Mouse (Mus musculus) brain, adult 2 months (tissue): ENCODE measurements around the gene Bnip2.

Experiments
- DNase-seq: peaks from one replicate; pipeline ENCODE4 v3.0.0; 2011; ENCODE audit warnings: low read depth, low spot score

Bnip2 gene

DNA sequence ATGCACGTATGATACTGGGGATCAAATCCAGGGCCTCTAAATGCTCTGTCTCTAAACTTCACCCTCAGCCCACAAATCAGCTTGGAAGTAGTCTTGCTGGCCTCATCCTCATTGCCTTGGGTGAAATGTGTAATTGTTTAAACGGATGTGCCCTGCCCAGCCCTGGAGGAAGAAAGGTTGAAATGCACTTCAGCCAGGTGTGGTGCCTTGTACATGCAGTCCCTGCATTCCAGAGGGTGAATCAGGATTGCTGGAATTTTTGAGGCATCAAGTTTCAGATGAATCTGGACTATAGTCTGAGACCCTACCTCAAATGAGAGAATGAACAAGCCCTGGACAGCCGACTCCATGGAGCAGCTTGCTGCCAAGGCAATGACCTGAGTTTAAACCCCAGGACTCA is 58.6 kb downstream of the Bnip2 start:
- no peak for DNase-seq

- no peak for DNase-seq
Measured at GRCm38 (mm10) chr9:70048280-70048679, 59.0 kb downstream of the Bnip2 start.

DNA sequence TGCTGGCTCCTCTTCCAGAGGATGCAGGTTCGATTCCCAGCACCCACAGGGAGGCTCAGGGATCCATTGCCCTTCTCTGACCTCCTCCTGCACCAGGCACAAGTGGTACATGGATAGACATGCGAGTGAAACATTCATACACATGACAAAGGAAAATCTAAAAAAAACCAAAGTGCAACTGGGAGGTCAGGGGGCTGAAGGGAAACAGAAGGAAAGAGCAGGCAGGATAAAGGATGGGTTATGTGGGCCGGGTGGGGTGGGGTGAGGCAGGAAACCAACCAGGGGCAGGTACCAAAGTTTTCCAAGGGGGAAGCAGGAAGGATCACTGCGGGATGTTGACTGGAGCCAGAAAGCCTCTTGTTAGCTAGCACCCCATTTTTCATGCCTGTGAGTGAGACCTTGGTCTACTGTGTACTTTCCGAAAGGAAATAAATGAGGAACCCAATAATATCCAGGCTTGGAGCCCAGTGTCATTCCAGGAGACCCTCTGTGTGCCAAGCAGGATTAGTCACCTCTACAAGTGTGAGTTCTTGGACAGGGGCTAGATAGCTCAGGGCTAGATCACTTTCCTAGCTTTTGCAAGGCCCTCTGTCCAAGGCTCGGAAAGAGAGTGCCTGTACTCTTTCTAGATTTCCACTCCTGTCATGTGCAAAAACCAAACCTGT is 59.6 kb downstream of the Bnip2 start:
- no peak for DNase-seq

DNA sequence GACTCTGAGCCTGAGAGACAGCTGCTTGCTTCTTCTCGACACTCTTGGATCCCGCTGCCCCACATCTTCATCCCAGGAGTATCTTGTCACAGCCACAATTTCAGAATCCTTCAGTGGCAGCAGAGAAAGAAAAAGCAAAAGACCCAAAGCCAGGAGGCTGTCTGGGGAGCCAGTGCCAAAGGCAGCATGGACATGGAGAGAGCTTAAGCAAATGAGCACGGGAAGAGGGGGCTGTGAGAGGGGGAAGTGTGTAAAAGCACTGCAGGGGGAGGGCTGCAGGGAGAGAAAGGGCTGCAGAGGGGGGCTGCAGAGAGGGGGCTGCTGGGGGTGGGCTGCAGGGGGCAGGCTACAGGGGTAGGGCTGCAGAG is 60.1 kb downstream of the Bnip2 start:
- no peak for DNase-seq

DNA sequence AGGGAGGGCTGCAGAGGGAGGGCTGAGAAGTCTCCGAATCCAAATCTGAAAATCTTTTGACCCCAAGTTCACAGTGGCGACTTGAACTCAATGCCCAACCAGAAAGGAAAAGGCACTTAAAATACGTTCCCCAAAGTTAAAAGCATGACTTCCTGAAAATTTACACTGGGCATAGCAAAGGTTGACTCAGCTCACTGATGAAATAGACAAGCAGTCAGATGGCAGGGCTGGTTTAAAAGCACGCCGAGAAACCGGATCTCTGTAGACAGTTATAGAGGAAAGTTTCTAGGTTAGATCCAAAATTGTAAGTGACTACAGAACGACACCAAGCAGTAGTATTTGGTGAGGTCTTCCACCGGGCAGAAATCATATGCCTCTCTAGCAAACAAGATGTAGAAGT is 60.6 kb downstream of the Bnip2 start:
- DNase-seq: no peak

GRCm38 (mm10) chr9:70052730-70053129 is 63.5 kb downstream of the Bnip2 start:
- DNase-seq: no peak

DNA sequence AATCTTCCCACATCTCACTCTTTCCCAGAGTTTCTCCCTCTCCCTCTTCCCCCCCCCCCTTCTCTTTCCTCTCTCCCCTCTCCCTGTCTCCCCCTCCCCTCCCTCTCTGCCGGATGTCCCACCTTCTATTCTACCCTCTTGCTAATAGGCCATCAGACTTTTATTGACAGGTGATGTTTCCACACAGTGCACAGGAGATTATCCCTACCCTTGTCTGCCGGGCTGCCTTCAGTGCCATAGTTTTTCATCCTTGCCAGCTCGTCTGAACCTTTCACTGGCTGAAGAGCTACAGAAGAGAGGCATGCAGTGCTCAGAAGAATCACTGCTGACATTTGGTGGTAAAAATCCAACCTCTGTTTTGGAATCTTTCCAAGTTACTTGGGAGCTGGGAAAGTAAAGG is 64.1 kb downstream of the Bnip2 start:
- DNase-seq: no peak
